Mouse (Mus musculus) ES-CJ7 (cell line): ENCODE measurements around the gene En1.
A peak's percentile ranks its signal among the peaks of the same experiment; 100 is the strongest.

Source experiments
- DNase-seq: peaks from one replicate; pipeline ENCODE4 v3.0.0; 2011; ENCODE audit warnings: low read depth, low spot score

The En1 gene

DNA sequence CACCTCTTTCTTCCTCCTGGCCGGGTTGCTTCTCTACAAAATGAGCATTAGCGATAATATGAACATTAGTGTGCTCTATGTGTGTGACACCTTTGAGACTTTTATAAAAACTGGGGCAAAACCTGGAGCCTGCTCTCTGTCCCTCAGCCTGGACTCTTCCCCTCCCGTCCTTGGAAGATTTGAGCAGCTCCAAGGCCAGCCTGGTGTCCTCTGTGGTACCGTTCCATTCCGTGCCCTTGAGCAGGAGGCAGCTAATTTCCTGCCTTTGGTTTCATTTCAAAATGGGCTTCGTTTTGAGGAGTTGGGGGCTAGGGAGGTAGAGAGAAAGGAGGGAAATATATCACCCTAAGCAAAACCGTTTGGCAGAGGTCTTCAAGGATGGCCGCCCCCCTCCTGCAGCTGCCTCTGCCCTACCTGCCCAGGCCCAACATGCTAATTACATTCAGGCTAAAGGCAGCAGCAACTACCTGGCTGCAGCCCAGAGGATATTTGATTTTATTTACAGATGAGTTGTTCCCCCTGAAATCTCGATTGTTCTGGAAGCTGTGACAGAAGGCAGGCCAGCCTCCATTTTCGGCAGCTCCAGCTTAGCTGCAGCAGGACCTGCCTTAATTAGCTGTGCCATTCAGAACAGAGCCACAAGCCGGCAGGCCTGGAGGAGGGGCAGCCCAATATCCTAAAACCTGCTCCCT, 24.9 kb downstream of the En1 start:
- no peak for DNase-seq

DNA sequence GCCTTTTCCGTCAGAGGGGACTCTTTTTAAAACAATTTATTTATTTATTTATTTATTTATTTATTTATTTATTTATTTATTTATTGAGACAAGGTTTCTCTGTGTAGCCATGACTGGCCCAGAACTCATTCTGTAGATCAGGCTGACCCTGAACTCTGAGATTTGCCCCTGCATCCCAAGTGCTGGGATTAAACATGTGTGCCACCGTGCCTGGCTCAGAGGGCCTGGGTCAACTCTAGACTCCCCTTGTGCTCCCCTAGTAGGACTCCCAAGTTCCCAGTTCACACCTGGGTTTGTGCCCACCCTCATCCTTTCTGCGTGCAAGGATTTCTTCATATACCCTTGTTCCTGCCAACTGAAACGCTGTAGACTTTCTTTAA, 25.4 kb downstream of the En1 start:
- DNase-seq = no peak

DNA sequence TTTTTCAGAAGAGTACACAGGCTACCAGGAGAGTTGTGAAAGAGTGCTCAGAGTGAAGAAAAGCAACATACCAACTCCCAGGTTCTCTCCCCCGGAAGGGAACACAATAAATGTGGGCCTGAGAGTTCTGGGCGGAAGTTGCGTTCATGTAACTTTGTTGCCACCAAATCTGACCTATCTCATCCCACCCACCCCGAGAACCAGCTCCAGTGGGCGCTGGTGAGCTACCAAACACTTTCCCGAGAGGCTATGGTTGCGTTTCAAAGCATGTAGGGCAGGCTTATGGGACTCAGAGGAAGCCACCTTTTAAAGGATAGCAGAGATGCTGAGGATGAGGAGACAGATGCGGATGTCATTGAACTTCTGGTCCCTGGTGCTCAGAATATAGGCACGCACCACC, 26.6 kb downstream of the En1 start:
- peak; percentile 63 for DNase-seq

DNA sequence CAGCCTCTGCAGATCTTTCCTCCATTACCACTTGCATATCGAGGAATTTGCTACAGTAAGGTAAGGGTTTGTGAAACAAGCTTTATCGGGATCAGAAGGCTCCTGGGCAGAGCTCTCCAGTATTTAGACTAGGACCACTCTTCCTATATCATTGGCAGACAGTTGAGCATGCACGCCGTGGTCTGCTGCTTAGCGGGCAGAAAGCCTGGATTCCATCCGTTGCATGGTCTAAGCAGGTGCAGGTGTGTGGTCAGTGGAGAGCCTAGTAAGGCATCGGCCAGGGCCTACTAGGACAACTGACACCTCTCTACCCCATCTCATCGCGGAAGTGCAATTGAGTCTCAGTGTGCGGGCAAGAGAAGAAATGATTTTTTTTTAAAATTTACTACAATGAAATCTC, 41.2 kb downstream of the En1 start:
- DNase-seq = peak; percentile 41

DNA sequence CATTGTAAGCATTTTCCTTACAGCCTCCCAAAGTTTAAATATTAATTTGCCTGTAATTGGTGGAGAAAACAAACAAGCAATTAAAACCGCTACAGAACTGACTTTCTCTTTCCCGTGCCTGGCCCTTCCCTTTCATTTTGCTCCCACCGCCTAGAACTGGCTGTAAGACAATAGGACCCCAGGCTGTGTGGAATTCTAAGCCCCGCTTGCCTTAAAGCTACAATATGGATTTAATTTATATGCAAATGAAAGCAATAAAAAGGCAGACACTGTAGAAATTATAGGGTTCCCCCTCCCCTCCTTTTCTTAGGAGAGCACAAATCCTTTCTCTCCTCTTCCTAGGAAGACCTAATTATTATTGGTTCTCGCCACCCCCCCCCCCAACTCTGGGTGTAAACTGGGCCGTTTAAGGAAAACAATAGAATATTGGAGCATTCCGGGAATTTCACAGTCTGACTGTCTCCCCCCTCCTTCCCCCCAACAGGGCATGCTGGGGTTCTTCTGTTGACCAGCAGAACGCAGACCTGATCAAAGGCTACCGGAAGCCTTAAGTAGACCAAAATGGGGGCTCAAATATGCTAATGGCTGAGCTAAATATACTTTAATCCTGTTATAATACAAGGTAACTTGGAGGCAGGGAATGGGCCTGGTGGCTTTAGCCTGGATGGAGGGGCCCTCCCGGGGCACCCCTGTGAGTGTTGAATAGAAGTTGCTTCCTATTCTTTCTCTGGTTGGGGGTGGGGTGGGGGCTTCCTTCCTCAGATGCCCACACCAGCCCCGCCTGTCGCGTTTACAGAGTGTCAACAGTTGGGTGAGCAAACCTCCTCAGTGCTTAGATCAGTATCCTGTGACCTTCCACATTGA, 41.9 kb downstream of the En1 start:
- DNase-seq = peak; percentile 88

DNA sequence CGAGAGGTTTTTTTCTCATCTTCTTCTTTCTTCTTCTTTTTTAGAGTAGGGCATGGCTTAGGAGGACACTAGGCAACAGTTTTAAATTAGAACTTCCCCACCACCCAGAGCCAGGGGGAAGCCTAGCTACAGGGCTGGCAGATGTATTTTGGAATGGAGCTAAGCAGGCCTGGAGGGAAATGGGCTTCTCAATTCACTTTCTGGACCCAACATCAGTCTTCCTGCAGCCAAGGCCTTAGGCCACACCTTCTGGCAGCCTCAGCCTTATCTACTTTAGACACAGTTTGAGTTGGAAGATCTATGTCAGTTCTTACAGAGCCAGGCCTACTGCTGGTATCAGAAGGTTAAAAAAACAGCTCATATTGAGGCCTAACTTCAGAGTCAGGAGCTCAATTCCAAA, 42.5 kb downstream of the En1 start:
- no peak for DNase-seq

DNA sequence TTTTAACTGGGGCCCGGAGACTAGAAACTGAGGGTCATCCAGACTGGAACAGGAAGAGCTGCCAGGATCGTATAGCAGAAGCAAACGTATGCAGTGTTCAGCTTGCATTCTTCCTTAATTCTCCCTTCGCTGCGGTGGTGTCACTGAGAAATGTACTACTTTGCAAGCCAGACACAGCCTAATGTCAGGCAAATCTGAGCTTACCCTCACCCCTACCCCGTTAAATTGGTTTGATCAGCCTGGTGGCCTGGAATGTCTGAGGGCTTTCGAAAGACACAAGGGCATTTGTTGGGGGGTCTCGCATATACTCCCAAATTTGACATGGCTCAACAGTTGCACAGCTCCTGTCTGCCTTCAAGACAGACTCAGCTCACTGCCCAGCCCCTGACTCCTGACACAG, 47.9 kb downstream of the En1 start:
- no peak for DNase-seq

DNA sequence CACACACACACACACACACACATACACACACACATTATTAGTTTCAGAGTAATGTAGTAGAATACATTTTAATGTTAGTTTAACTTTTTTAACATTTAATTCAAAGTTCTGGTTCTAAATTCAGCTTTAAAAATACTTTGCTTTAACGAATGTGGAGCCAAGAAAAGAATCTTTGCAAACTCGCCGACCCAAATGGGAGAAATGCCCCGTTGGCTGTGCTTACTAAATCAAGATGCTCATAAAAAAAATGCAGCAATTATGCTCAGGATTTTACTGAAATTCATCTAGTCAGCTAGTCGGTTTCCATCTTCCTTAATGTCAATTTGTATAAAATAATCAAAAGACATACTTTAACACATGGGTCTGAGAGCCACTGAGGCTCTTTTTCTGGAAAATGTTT, 49.8 kb downstream of the En1 start:
- no peak for DNase-seq

DNA sequence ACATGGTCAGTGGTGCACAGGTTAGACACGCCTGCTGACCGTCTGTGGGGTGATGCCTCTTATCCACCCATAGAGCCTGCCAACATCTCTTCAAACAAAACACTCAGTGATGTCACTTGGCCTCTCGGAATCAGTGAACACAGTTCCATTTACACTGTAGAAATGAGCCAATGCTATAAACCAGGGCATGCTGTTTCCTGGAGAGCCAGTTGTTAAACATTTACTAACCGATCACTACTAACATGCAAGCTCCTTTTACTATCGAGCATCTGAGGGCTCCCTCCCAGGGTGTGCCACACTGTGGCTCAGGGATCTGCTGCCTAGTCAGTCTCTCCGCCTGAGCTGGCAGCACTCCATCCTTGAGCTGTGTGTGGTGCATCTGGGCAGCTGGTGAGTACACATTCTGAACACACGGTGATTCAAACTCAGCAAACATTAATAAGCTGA, 52.8 kb downstream of the En1 start:
- no peak for DNase-seq
